Mouse (Mus musculus) limb, embryonic 12.5 days (tissue): ENCODE results near the gene Fcho1. TPM values are rescaled to one million over a fixed set of nuclear protein-coding genes. Genes with fewer than 3 reads are reported as not detected.
"Not testable (repeated sequence)": the region's sequence is repeated elsewhere in the genome, so short reads cannot be mapped to it uniquely, and the experiment has no call there.

ENCODE experiments used
- ATAC-seq: fragments of 200-750 bp; cut with Nextera tagmentation; 2 replicates; pipeline ENCODE4 v1.8.0; 2017; ENCODE audit warnings: low read depth, moderate TSS enrichment; ENCODE audit not compliant: insufficient number of reproducible peaks, insufficient read depth, low FRiP score, low TSS enrichment
- H3K27ac ChIP-seq: fragments of 300-500 bp; sonication (generic); 2 replicates; pipeline ENCODE4 v1.5.1; 2016; ENCODE audit warnings: mild to moderate bottlenecking, moderate library complexity
- H3K27me3 ChIP-seq: fragments of 300-500 bp; sonication (generic); 2 replicates; pipeline ENCODE4 v1.6.1; 2016; ENCODE audit warnings: mild to moderate bottlenecking, moderate library complexity
- H3K36me3 ChIP-seq: fragments of 300-500 bp; sonication (generic); 2 replicates; pipeline ENCODE4 v1.6.1; 2016; ENCODE audit warnings: mild to moderate bottlenecking, moderate library complexity
- H3K4me1 ChIP-seq: fragments of 300-500 bp; sonication (generic); replicated peaks from 2 replicates; pipeline ENCODE4 v1.6.1; 2016
- H3K4me2 ChIP-seq: fragments of 300-500 bp; sonication (generic); 2 replicates; pipeline ENCODE4 v1.6.1; 2016; ENCODE audit warnings: mild to moderate bottlenecking, moderate library complexity
- H3K4me3 ChIP-seq: fragments of 300-500 bp; sonication (generic); replicated peaks from 2 replicates; pipeline ENCODE4 v1.5.1; 2016; ENCODE audit warnings: mild to moderate bottlenecking
- H3K9ac ChIP-seq: fragments of 300-500 bp; sonication (generic); replicated peaks from 2 replicates; pipeline ENCODE4 v1.6.1; 2016; ENCODE audit warnings: mild to moderate bottlenecking, moderate library complexity
- H3K9me3 ChIP-seq: fragments of 300-500 bp; sonication (generic); 2 replicates; pipeline ENCODE4 v1.6.1; 2016; ENCODE audit warnings: mild to moderate bottlenecking, moderate library complexity
- WGBS: fragments of 180-500 bp; shearing (Covaris S2); methylation state at CpG from one replicate; pipeline ENCODE4 v1.1.7; 2016; 5-methylcytosine and 5-hydroxymethylcytosine counted together
- polyA plus RNA-seq: library from polyadenylated mRNA; unstranded; fragments of >200 nt; fragmentation: Nextera tagmentation; extraction: Ambion mirVana; gene quantifications from 2 replicates; pipeline ENCODE4 v1.2.1, GENCODE M21; 2016

Fcho1 gene
- polyA plus RNA-seq, 1 experiment from 2014 or later: 5.5 TPM

DNA sequence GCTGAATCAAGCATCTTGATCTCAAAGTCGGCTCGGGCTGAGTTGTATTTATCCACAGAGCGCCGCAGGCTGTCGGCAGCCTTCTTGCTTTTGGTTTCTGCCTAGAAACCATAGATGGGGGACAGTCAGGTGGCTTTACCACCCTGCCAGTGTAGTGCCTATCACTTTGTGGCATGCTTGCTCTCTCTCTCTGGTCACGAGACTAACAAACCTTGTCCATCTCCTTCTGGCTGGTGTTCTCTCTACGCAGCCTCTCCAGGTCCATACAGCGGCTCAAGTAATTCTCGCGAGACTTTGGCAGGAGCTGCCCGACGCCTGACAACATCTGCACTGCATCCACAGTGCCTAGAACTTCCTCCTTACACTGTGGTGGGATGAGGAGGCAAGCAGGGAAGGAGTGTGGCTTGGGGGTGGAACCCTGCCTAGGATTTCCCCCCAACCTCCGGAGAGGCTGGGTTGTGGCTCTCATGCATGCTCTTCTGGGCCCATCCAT is 8.9 kb downstream of the Fcho1 start:
- no peaks in the 10 kb centered on the region for H3K36me3 ChIP-seq
- ATAC-seq: no peak

DNA sequence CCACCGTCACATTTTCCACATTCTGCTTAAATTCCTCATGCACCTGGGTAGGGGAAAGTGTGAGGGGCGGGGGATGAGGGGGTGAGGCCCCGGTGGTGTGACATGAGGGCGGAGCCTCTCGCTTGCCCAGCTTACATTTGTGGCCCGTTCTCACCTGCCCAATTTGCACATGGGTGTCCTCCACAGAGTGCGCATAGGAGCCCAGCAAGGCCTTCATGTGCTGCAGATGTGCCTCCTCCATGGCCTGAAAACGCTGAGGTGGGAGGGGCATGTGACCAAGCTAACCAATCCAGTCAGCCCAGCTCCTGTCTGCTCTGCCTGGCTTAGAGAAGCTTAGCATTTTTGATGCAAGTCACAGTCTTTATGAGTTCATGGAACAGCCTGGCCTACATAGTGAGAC is 10.0 kb downstream of the Fcho1 start:
- H3K4me2 ChIP-seq: peak overlapping the region; percentile 26; the same call in 1 of the 2 replicates
- H3K27me3 ChIP-seq: peaks cover 21% of the 10 kb centered on the region
- peaks cover 19% of the 10 kb centered on the region for H3K4me1 ChIP-seq
- no peak overlapping the region for H3K27ac ChIP-seq
- peak; percentile 6; the same call in 1 of the 2 replicates for ATAC-seq
- 32% methylated on average over 8 of the region's 8 CpGs for WGBS
- H3K4me3 ChIP-seq: no peak overlapping the region
- no peak overlapping the region for H3K9ac ChIP-seq
- no peaks in the 10 kb centered on the region for H3K36me3 ChIP-seq
- H3K9me3 ChIP-seq: no peaks in the 10 kb centered on the region

More for the DNA sequence above, 8.9 kb downstream of the Fcho1 start:
- H3K9ac ChIP-seq: no peak overlapping the region
- no peak overlapping the region for H3K27ac ChIP-seq
- no peaks in the 10 kb centered on the region for H3K9me3 ChIP-seq
- 79% methylated on average over 13 of the region's 13 CpGs for WGBS
- H3K4me1 ChIP-seq: peaks cover 20% of the 10 kb centered on the region
- peaks cover 16% of the 10 kb centered on the region for H3K27me3 ChIP-seq
- H3K4me3 ChIP-seq: no peak overlapping the region
- H3K4me2 ChIP-seq: no peak overlapping the region

DNA sequence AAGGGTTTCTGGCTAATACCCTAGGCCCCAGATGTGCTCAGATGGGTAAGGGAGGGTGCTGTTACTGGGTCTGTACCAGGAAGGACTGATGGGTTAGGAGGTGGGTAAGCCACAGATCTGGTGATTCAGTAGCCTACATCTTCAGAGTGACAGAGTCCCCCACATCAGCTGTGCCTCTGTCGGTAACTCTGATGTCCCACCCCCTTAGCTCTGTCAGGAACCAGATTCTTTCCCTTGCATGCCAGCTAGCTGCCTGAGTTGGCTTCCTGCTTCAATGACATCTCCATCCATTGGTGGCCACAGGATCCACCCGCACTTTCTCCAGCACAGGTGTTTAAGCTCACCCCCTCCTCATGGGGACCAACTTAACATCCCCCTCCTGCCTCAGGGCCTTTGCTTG is 13.9 kb downstream of the Fcho1 start:
- no peak overlapping the region for H3K27ac ChIP-seq
- H3K9me3 ChIP-seq: no peaks in the 10 kb centered on the region
- WGBS: 87% methylated on average over 2 of the region's 2 CpGs
- no peak overlapping the region for H3K9ac ChIP-seq
- peaks cover 48% of the 10 kb centered on the region for H3K27me3 ChIP-seq
- no peak overlapping the region for H3K4me2 ChIP-seq
- H3K4me1 ChIP-seq: peaks cover 12% of the 10 kb centered on the region; the same call in 1 of the 2 replicates
- ATAC-seq: no peak
- no peak overlapping the region for H3K4me3 ChIP-seq
- no peaks in the 10 kb centered on the region for H3K36me3 ChIP-seq

DNA sequence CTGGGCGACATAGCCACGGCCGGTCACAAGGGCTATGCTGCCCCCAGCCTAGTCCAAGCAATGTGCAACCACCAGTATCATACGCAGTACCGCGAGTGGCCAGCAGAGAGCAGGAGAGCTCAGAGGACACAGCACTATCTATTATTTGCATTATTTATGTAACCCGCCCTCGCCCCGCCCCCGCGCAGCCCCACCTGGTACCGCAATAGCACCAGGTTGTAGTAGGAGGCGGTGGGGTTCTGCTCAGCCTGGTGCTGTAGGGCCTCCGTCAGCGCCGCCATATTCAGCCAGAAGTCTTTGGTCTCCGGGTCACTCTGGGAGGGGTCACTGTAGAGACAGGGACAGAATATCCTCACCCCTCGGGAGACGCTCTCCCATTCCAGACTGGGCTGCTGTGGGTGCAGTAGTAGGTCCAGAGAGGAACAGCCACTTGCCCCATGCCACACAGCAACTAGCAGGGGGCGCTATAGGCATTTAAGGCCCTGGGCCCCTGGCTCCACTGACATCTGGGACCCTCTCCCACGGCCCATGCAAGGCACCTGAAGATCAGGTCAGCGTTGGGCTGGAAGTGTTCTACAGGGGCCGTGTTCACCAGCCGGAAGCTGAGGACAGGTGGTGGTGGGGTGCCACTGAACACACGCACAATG is 15.6 kb downstream of the Fcho1 start:
- H3K9me3 ChIP-seq: no peaks in the 10 kb centered on the region
- no peaks in the 10 kb centered on the region for H3K36me3 ChIP-seq
- peak overlapping the region; percentile 16 for H3K4me3 ChIP-seq
- no peak overlapping the region for H3K27ac ChIP-seq
- peak overlapping the region; percentile 46 for H3K4me2 ChIP-seq
- peaks cover 3% of the 10 kb centered on the region; the same call in 1 of the 2 replicates for H3K4me1 ChIP-seq
- H3K27me3 ChIP-seq: peaks cover 55% of the 10 kb centered on the region
- no peak overlapping the region for H3K9ac ChIP-seq
- ATAC-seq: peak; percentile 54
- WGBS: 22% methylated on average over 25 of the region's 25 CpGs

DNA sequence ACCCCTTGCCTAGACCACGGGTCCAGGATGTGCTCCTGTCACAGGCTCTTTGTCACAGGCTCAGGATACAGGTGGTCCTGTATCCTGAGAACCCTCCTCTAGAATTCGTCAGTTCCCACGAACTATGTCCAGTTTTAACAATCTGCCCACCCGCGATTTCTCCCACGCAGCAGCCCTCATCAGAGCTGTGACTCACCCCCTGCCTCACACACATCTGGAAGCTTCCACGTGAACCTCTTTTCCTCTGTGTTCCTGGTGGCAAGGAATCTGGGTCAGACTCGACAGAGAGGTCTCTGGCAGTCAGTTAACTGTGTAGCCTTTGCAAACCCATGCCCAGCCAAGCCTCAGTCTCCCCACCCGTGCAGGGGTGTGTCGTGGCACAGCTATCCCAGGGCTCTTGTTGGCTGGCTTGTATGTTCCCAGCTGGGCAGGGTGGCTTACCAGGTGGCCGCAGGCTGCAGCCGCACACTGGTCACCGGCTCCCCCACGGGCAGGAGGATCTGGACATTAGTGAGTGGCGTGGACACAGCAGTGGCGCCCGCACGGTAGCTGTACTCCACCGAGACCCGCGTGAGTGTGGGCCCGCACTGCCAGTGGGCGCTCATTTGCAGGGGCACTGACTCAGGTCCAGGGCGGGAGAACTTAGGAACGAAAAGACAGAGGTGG is 16.2 kb downstream of the Fcho1 start:
- Histone ChIP-seq H3K9ac (no peak overlapping the region), H3K4me1 (peaks cover 3% of the 10 kb centered on the region; the same call in 1 of the 2 replicates), H3K27me3 (peaks cover 61% of the 10 kb centered on the region), H3K36me3 (no peaks in the 10 kb centered on the region), H3K4me3 (0 out of 2 replicates have a peak overlapping the region, but pooled peaks have one; percentile 16), H3K9me3 (no peaks in the 10 kb centered on the region), H3K27ac (no peak overlapping the region), H3K4me2 (peak overlapping the region; percentile 46)
- ATAC-seq: peak; percentile 49
- WGBS: 40% methylated on average over 25 of the region's 25 CpGs

DNA sequence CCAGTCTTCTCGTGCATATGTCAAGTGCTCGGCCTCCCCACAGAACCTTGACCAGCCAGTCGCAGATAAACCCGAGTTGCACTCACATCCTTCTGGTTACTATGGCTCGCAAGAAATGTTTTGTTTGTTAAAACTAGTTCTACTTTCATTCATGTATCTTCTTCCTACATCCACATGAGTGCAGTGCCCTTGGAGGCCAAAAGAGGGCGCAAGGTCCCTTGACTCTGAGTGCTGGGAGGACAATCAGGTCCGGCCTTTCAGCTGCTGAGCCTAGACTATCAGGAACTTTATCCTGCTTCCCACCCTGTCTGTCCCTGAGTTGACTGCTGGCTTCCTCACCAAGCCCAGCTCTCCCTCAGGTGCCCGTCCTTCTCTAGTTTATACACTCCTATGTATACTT is 17.6 kb downstream of the Fcho1 start:
- WGBS: 43% methylated on average over 8 of the region's 8 CpGs
- ATAC-seq: no peak
- peaks cover 3% of the 10 kb centered on the region; the same call in 1 of the 2 replicates for H3K4me1 ChIP-seq
- H3K27ac ChIP-seq: no peak overlapping the region
- no peak overlapping the region for H3K9ac ChIP-seq
- no peak overlapping the region for H3K4me2 ChIP-seq
- no peaks in the 10 kb centered on the region for H3K36me3 ChIP-seq
- H3K9me3 ChIP-seq: no peaks in the 10 kb centered on the region
- H3K27me3 ChIP-seq: peaks cover 75% of the 10 kb centered on the region
- no peak overlapping the region for H3K4me3 ChIP-seq

DNA sequence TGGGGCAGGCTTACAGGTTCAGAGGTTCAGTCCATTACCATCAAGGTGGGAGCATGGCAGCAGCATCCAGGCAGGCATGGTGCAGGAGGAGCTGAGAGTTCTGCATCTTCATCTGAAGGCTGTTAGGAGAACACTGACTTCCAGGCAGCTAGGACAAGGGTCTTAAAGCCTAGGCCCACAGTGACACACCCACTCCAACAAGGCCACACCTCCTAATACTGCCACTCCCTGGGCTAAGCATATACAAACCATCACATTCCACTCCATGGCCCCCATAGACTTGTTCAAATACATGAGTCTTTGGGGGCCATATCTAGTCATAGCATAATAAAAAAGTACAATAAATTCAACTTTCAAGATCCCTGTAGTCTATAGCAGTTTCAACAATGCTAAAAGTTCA is 22.1 kb downstream of the Fcho1 start:
- not testable (repeated sequence) for ATAC-seq, H3K36me3 ChIP-seq, H3K27ac ChIP-seq, H3K9ac ChIP-seq, H3K4me3 ChIP-seq, H3K9me3 ChIP-seq, H3K4me1 ChIP-seq, H3K4me2 ChIP-seq
- H3K27me3 ChIP-seq: peaks cover 92% of the 10 kb centered on the region

DNA sequence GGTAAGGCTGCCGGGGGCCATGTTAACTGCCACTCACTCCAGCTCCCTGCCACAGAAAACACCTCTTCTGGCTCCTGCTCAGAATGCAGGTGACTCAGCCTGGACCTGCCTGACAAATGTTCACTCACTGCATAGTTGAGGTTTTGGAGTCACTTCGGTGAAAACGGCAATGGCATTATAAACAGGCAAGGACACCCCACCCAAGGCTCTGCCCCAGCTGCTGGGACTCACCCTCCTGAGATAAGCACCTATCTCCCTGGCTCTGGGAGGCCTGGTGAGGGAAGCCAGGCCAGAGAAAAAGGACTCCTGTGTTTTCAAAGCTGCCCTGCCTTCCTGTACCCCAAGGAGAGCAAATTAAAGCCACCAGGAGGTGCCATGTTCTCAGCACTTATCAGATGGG is 22.6 kb downstream of the Fcho1 start:
- no peaks in the 10 kb centered on the region for H3K36me3 ChIP-seq
- no peak overlapping the region for H3K4me2 ChIP-seq
- H3K27me3 ChIP-seq: peaks cover 92% of the 10 kb centered on the region
- no peak overlapping the region for H3K9ac ChIP-seq
- H3K27ac ChIP-seq: no peak overlapping the region
- peaks cover 7% of the 10 kb centered on the region for H3K4me1 ChIP-seq
- H3K9me3 ChIP-seq: no peaks in the 10 kb centered on the region
- 75% methylated on average over 3 of the region's 3 CpGs for WGBS
- ATAC-seq: no peak
- H3K4me3 ChIP-seq: no peak overlapping the region

DNA sequence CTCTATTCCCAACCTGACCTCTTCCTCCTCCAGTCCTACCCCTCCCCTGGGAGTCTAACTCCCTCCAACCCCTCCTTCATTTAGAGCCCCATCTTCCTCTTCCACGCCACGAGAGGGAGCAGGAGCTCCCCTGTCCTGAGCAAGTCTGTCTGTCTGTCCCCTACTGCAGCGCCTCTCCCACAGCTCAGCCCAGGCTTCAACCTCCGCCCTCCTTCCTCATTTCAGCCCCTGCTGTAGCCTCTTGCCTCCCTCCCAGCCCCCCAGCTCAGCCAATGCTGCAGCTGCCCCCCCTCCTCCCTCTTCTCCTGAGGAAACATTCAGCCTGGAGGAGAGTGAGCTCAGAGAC is 23.5 kb downstream of the Fcho1 start:
- Histone ChIP-seq H3K36me3 (no peaks in the 10 kb centered on the region), H3K27ac (no peak overlapping the region), H3K27me3 (peaks cover 92% of the 10 kb centered on the region), H3K4me3 (no peak overlapping the region), H3K9ac (no peak overlapping the region), H3K9me3 (no peaks in the 10 kb centered on the region), H3K4me2 (no peak overlapping the region), H3K4me1 (peaks cover 7% of the 10 kb centered on the region)
- 31% methylated on average over 4 of the region's 4 CpGs for WGBS
- no peak for ATAC-seq

DNA sequence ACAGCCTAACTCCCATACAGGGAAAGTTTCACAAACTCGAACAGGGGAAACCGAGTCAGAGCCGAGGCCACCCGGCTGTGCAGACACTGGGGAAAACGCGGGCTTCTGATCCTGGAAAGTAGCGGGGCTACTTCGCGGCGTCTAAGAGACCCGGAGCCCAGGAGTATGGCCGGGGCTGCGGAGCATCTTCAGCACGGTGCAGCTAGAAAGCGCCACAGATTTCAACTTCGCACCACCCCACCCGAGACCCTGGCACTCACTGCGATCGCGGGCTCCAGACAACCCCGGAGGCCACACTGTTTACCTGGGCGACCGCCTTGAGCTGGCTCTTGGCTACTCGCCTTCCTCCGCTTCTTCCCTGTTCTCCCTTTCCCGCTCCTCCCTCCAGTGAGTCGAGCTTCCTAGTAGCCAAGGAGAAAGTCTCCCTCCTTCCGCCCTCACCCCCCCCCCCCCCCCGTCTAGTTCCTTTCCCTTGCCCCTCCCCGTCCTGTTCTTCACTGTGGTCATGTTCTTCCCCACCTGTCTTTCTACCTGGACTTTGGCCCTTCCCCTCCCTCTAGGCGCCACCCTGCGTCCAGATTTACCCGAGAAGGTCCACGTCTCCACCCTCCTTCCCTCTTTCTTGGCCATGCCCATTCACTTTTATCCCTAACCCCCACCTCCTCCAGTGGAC is 24.0 kb downstream of the Fcho1 start, which contains the start of gene B3gnt3:
Gene B3gnt3, minus strand, starts transcription at position 376 of the 673 bp plus-strand sequence.
- H3K27ac ChIP-seq: no peak within 1 kb of the TSS
- H3K9me3 ChIP-seq: no peaks in the 10 kb centered on the region
- peak within 1 kb of the TSS; percentile 42 for H3K4me2 ChIP-seq
- H3K9ac ChIP-seq: no peak within 1 kb of the TSS
- peaks cover 94% of the 10 kb centered on the region for H3K27me3 ChIP-seq
- 17% methylated on average over 32 of the region's 34 CpGs for WGBS
- ATAC-seq: no peak
- H3K4me3 ChIP-seq: peak within 1 kb of the TSS; percentile 13; the same call in 1 of the 2 replicates
- H3K4me1 ChIP-seq: peaks cover 7% of the 10 kb centered on the region
- H3K36me3 ChIP-seq: no peaks in the 10 kb centered on the region
